Mouse (Mus musculus): ENCODE measurements around the gene Zfp287.

Gene Zfp287

GRCm38 (mm10) chr11:62701218-62701617 is 30.5 kb downstream of the Zfp287 start:
- DNase-seq (ENCODE audit: low spot score): no peak

GRCm38 (mm10) chr11:62699749-62700148 is 32.0 kb downstream of the Zfp287 start:
- no peak for DNase-seq (ENCODE audit: low spot score)

GRCm38 (mm10) chr11:62695126-62695525 is 36.6 kb downstream of the Zfp287 start:
- DNase-seq (ENCODE audit: low spot score): no peak

GRCm38 (mm10) chr11:62693299-62694184 is 38.2 kb downstream of the Zfp287 start:
- DNase-seq (ENCODE audit: low spot score): peak; percentile 28

- no peak for DNase-seq (ENCODE audit: low spot score)
These were observed 40.1 kb downstream of the Zfp287 start for GRCm38 (mm10) chr11:62691592-62691991.

GRCm38 (mm10) chr11:62679954-62680353 is 51.8 kb downstream of the Zfp287 start:
- DNase-seq (ENCODE audit: low spot score): no peak

- no peak for DNase-seq (ENCODE audit: low spot score)
These were observed 52.8 kb downstream of the Zfp287 start for GRCm38 (mm10) chr11:62678778-62679354.

- DNase-seq (ENCODE audit: low spot score): no peak
These were observed 55.5 kb downstream of the Zfp287 start for GRCm38 (mm10) chr11:62676290-62676596.

- peak; percentile 72 for DNase-seq (ENCODE audit: low spot score)
These were observed 56.0 kb downstream of the Zfp287 start for GRCm38 (mm10) chr11:62675480-62676289.

GRCm38 (mm10) chr11:62670006-62670405 is 61.7 kb downstream of the Zfp287 start:
- no peak for DNase-seq (ENCODE audit: low spot score)

- DNase-seq (ENCODE audit: low spot score): no peak
These were observed 62.2 kb downstream of the Zfp287 start for GRCm38 (mm10) chr11:62669471-62669870.

- no peak for DNase-seq (ENCODE audit: low spot score)
These were observed 62.7 kb downstream of the Zfp287 start for GRCm38 (mm10) chr11:62668986-62669385.

GRCm38 (mm10) chr11:62664250-62664649 is 67.5 kb downstream of the Zfp287 start:
- DNase-seq (ENCODE audit: low spot score): no peak

- DNase-seq (ENCODE audit: low spot score): no peak
These were observed 70.8 kb downstream of the Zfp287 start for GRCm38 (mm10) chr11:62660885-62661284.

GRCm38 (mm10) chr11:62652080-62652479 is 79.6 kb downstream of the Zfp287 start:
- no peak for DNase-seq (ENCODE audit: low spot score)

GRCm38 (mm10) chr11:62651563-62651962 is 80.1 kb downstream of the Zfp287 start:
- no peak for DNase-seq (ENCODE audit: low spot score)
